Mouse (Mus musculus) midbrain, embryonic 15.5 days (tissue): Measurements from ENCODE around the gene Atp5l. TPM values are rescaled to one million over a fixed set of nuclear protein-coding genes. Genes with fewer than 3 reads are reported as not detected.

Experiments used
- ATAC-seq: fragments of 200-750 bp; cut with Nextera tagmentation; replicated peaks from 2 replicates; pipeline ENCODE4 v1.8.0; 2017; ENCODE audit warnings: moderate TSS enrichment
- H3K27ac ChIP-seq: fragments of 300-500 bp; sonication (generic); 2 replicates; pipeline ENCODE4 v1.5.1; 2015; ENCODE audit warnings: mild to moderate bottlenecking, inconsistent platforms
- H3K27me3 ChIP-seq: fragments of 300-500 bp; sonication (generic); replicated peaks from 2 replicates; pipeline ENCODE4 v1.6.1; 2015; ENCODE audit warnings: inconsistent platforms
- H3K36me3 ChIP-seq: fragments of 300-500 bp; sonication (generic); replicated peaks from 2 replicates; pipeline ENCODE4 v1.6.1; 2015; ENCODE audit warnings: inconsistent platforms
- H3K4me1 ChIP-seq: fragments of 300-500 bp; sonication (generic); 2 replicates; pipeline ENCODE4 v1.6.1; 2015; ENCODE audit warnings: inconsistent platforms
- H3K4me2 ChIP-seq: fragments of 300-500 bp; sonication (generic); 2 replicates; pipeline ENCODE4 v1.6.1; 2015; ENCODE audit warnings: inconsistent platforms, mild to moderate bottlenecking, moderate library complexity
- H3K4me3 ChIP-seq: fragments of 300-500 bp; sonication (generic); 2 replicates; pipeline ENCODE4 v1.5.1; 2015; ENCODE audit warnings: mild to moderate bottlenecking, inconsistent platforms
- H3K9ac ChIP-seq: fragments of 300-500 bp; sonication (generic); 2 replicates; pipeline ENCODE4 v1.6.1; 2015; ENCODE audit warnings: mild to moderate bottlenecking, inconsistent platforms
- H3K9me3 ChIP-seq: fragments of 300-500 bp; sonication (generic); 2 replicates; pipeline ENCODE4 v1.6.1; 2016; ENCODE audit warnings: inconsistent platforms
- WGBS: fragments of 180-500 bp; shearing (Covaris S2); methylation state at CpG from one replicate; pipeline ENCODE4 v1.1.7; 2015; ENCODE audit warnings: mixed read lengths; 5-methylcytosine and 5-hydroxymethylcytosine counted together
- polyA plus RNA-seq: library from polyadenylated mRNA; unstranded; fragments of >200 nt; fragmentation: Nextera tagmentation; extraction: Ambion mirVana; gene quantifications from 2 replicates; pipeline ENCODE4 v1.2.1, GENCODE M21; 2015

Atp5l gene
- polyA plus RNA-seq, 1 experiment from 2014 or later, result 687 TPM

DNA sequence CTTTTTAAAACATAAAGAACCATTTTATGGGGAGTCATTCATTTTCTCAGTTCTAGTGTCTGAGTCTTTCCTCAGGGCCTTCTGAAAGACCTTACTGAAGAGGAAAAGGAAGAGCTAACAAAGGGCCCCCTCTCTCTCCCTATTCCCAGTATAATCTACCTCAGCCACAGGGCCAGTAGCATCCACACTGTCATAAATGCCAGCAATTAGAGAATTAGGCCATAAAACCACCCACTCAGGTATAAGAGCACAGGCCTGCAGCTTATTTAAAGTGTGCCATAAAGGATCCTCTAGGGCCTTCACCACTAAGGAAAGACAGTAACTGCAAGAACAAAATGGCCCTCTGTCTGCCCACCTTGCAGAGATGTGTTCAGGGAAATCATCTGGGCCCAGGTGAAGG, 46.3 kb downstream of the Atp5l start:
- Histone ChIP-seq H3K36me3 (0 out of 2 replicates have a peak, but pooled peaks cover 3% of the 10 kb centered on the region), H3K9ac (no peak overlapping the region), H3K4me2 (no peak overlapping the region), H3K4me1 (peaks cover 76% of the 10 kb centered on the region), H3K4me3 (no peak overlapping the region), H3K9me3 (no peaks in the 10 kb centered on the region), H3K27me3 (no peaks in the 10 kb centered on the region), H3K27ac (no peak overlapping the region)
- ATAC-seq, result no peak

DNA sequence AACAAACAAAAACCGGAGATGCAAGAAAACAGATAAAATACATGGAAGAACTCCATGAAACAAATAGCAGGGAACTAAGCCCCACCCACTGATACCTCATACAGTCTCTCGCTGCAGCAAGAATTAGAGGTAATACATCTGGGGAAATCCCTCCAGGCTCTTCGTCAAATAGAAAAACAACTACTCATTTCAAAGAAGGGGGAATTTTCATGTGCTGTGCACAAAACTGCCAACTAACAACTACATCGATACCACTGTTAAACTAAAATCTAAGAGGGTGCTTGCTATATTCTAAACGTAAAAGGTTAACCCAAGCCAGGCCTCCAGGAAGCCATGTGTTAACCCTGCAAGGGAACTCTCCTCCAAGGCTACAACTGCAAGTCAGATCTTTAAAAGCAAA, 46.9 kb downstream of the Atp5l start:
- Histone ChIP-seq H3K4me3 (no peak overlapping the region), H3K36me3 (0 out of 2 replicates have a peak, but pooled peaks cover 3% of the 10 kb centered on the region), H3K9ac (no peak overlapping the region), H3K27ac (no peak overlapping the region), H3K4me2 (no peak overlapping the region), H3K9me3 (no peaks in the 10 kb centered on the region), H3K27me3 (no peaks in the 10 kb centered on the region), H3K4me1 (peaks cover 72% of the 10 kb centered on the region)
- no peak for ATAC-seq
- WGBS, result 71% methylated on average over 5 of the region's 5 CpGs

DNA sequence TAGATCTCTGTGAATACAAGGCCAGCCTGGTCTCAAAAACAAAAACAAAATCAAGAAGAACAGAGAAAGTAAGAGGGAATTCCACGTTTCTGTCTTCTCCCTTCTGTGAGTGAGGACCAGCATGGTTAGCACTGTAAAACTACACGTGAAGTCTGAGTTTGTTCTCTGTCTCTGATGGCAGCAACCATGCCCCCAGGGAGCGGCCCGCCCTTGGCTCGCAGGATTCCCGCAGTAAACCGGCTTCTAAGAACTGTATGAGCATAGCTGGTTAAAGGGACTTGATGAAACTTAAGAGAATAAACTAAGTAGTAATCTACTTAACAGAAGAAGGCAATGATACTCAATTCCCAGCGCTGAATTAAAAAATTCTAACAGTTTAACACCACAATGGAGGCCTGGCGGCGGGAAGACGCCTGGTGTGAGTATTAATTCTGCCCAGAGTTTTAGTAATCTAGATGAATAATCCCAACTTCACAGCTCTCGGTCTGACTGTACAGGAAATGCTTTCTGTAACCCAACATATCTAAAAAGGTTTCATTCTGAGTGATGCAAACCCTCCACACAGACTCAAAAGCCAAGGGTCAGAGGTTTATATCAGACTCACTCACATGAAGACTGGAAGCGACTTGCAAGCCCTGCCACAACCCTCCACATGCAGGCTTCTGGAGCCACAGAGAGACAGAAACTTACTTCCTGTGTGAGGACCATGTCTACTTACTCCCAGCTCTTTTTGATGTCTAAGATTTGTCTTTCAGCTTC, 52.0 kb downstream of the Atp5l start:
- no peak for ATAC-seq
- H3K4me1 ChIP-seq, result peaks cover 46% of the 10 kb centered on the region
- H3K36me3 ChIP-seq, result peaks cover 10% of the 10 kb centered on the region; the same call in 1 of the 2 replicates
- H3K4me2 ChIP-seq, result no peak overlapping the region
- WGBS, result 80% methylated on average over 13 of the region's 13 CpGs
- H3K9me3 ChIP-seq, result no peaks in the 10 kb centered on the region
- H3K27me3 ChIP-seq, result no peaks in the 10 kb centered on the region
- H3K9ac ChIP-seq, result no peak overlapping the region
- no peak overlapping the region for H3K4me3 ChIP-seq
- no peak overlapping the region for H3K27ac ChIP-seq

DNA sequence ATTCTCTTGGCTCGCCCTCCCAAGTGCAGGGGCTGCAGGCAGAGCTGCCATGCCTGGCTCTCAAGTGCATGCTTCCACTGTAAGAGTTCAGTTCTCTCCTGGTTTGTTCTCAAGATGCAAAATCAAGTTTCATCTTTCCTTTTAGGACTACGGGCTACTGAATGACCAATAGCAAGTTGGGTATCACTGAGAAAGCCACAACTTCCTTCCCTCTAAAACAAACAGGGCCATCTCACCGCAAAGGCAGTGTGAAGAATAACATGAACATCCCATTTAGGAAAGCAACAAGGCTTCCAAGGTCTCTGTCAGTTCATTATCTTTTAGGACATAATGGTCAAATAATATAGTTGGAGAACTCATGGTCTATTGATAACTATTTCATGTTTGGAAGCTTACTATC, 52.9 kb downstream of the Atp5l start:
- H3K4me2 ChIP-seq, result no peak overlapping the region
- no peaks in the 10 kb centered on the region for H3K27me3 ChIP-seq
- no peak overlapping the region for H3K4me3 ChIP-seq
- no peak overlapping the region for H3K27ac ChIP-seq
- peaks cover 10% of the 10 kb centered on the region; the same call in 1 of the 2 replicates for H3K36me3 ChIP-seq
- no peaks in the 10 kb centered on the region for H3K9me3 ChIP-seq
- no peak overlapping the region for H3K9ac ChIP-seq
- ATAC-seq, result no peak
- WGBS, result 86% methylated on average over 3 of the region's 3 CpGs
- H3K4me1 ChIP-seq, result peaks cover 38% of the 10 kb centered on the region

DNA sequence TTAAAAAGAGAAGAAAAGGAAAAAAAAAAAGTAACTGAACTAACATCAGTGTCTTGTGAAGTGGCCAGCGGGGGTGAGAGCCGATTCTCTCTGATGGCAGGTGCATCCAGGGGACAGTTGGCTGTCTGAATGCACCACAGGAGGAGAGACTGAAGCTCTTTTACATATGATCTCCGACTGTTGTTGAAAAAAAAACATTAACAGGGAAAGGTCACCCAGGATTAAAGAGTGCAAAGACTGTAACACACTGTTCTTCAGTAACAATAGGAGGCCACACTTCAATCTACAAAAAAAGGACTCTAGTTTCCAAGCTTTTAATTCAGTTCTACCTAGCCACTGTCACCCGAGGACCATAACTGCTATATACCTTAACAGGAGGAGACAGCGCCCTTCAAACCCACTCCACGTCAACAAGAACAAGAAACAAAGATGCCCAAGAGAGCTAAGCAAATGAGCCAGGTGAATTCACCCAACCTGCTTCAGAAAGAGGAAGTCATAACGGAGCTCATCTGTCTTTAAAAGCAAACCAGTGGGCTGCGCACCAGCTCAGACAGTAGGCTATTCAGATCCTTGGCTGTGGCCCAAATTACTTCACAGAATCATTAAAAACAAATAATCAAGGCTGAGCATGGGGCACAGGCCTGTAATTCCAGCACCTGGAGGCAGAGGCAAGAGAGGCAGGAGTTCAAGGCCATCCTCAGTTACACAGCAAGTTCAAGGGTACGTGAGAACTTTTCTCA, 53.9 kb downstream of the Atp5l start:
- WGBS, result 47% methylated on average over 9 of the region's 9 CpGs

More for the DNA sequence above, 53.9 kb downstream of the Atp5l start:
- H3K9ac ChIP-seq, result no peak overlapping the region
- no peak overlapping the region for H3K27ac ChIP-seq
- ATAC-seq, result no peak
- no peak overlapping the region for H3K4me2 ChIP-seq
- peaks cover 12% of the 10 kb centered on the region; the same call in 1 of the 2 replicates for H3K36me3 ChIP-seq
- no peaks in the 10 kb centered on the region for H3K27me3 ChIP-seq
- H3K4me3 ChIP-seq, result no peak overlapping the region
- no peaks in the 10 kb centered on the region for H3K9me3 ChIP-seq
- H3K4me1 ChIP-seq, result peaks cover 35% of the 10 kb centered on the region

Other genes with a start within 250 kb of the Atp5l start
- not detected in 2 replicates for gene Treh, start 247.5 kb downstream of the Atp5l start, polyA plus RNA-seq
- 56.5 and 58.9 TPM in 2 replicates for gene Phldb1, start 185.5 kb downstream of the Atp5l start, polyA plus RNA-seq
- 134 and 136 TPM in 2 replicates for gene Arcn1, start 152.9 kb downstream of the Atp5l start, polyA plus RNA-seq
- gene Ift46, start 152.8 kb downstream of the Atp5l start, polyA plus RNA-seq, result 168 and 169 TPM in 2 replicates
- 16.1 and 18.3 TPM in 2 replicates for gene Tmem25, start 121.4 kb downstream of the Atp5l start, polyA plus RNA-seq
- gene Ttc36, start 117.7 kb downstream of the Atp5l start, polyA plus RNA-seq, result 0.41 TPM in 1 of 2 replicates, not detected in the other
- gene Kmt2a, start 39.4 kb downstream of the Atp5l start, polyA plus RNA-seq, result 23.5 and 25.6 TPM in 2 replicates
- gene Ube4a, start 44.9 kb upstream of the Atp5l start, polyA plus RNA-seq, result 35.7 and 40.5 TPM in 2 replicates
- gene Cd3g, start 59.7 kb upstream of the Atp5l start, polyA plus RNA-seq, result not detected in 2 replicates
- gene Cd3d, start 61.0 kb upstream of the Atp5l start, polyA plus RNA-seq, result not detected in 2 replicates
- 0.09 TPM in 1 of 2 replicates, not detected in the other for gene Cd3e, start 88.9 kb upstream of the Atp5l start, polyA plus RNA-seq
- gene Mpzl2, start 119.1 kb upstream of the Atp5l start, polyA plus RNA-seq, result 2.5 and 2.8 TPM in 2 replicates
- 1.2 TPM in 2 replicates for gene Mpzl3, start 134.4 kb upstream of the Atp5l start, polyA plus RNA-seq
- gene Jaml, start 158.4 kb upstream of the Atp5l start, polyA plus RNA-seq, result 0.24 and 0.26 TPM in 2 replicates
- gene Scn2b, start 197.0 kb upstream of the Atp5l start, polyA plus RNA-seq, result 10.0 and 11.2 TPM in 2 replicates
- 0.30 and 0.42 TPM in 2 replicates for gene Scn4b, start 217.7 kb upstream of the Atp5l start, polyA plus RNA-seq